8 mouse cellular contexts compared by ENCODE assay signal in the genomic region with DNA sequence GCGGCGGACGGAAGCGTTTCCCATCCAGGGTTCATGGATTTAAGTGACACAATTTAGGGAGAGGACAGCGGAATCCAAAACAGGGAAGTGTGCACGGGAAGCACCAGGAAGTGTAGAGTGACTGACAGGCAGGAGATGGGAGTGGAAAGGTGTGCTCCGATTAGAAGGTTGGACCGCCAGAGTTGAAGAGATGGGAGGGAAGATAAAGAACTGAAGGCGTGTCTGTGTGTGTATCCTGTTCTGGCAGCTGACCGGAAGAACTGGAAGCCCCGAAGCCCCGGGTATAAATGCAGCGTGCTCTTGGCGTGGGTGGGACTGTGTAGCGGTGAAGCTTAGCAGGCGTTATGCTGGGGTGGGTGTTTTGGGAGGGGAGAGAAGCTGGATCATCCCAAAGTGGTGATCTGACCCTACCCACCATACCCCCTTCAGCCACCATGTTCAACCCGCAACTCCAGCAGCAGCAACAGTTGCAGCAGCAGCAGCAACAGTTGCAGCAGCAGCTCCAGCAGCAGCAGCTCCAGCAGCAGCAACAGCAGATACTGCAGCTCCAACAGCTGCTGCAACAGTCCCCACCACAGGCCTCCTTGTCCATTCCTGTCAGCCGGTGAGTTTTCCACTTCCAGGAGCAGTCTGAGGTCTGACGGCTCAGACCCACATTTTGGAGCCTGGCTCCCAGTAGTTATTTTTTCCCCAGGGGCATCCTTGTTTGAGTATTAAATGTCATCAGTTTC. TPM values are rescaled to one million over a fixed set of nuclear protein-coding genes. Genes with fewer than 3 reads are reported as not detected.
DNase-seq lines count a peak whose midpoint lies in the region; ATAC-seq and TF ChIP-seq lines count a peak whose summit lies in the region.

No protein-coding gene starts in this region.

- no peak for TF ChIP-seq POLR2A in CH12.LX (IDR thresholded peaks at IDR 0.05; ENCODE audit: low read depth, low read length)

- peak overlapping the region; percentile 72 to 79 (median 74) for H3K4me3 ChIP-seq in CH12.LX (replicated peaks in 1 of 3; ENCODE audit: low read depth in 2 of 3, low read length in 2 of 3, poor library complexity in 1 of 3)
- H3K4me3 ChIP-seq in embryonic facial prominence, embryonic 13.5 days: peak overlapping the region; percentile 86
- H3K4me3 ChIP-seq in hindbrain, postnatal 0 days (ENCODE audit: low read length): peak overlapping the region; percentile 83
- peak overlapping the region; percentile 77 for H3K4me3 ChIP-seq in lung, embryonic 14.5 days (ENCODE audit: low read depth, low read length)

- peaks cover 24% of the 10 kb centered on the region for H3K27me3 ChIP-seq in CH12.LX (replicated peaks)
- peaks cover 9% of the 10 kb centered on the region for H3K27me3 ChIP-seq in embryonic facial prominence, embryonic 13.5 days
- H3K27me3 ChIP-seq in hindbrain, postnatal 0 days (ENCODE audit: insufficient read depth, low read length): peaks cover 5% of the 10 kb centered on the region; the same call in 1 of the 2 replicates
- peaks cover 6% of the 10 kb centered on the region for H3K27me3 ChIP-seq in lung, embryonic 14.5 days (ENCODE audit: insufficient read depth, low read length)
- no peaks in the 10 kb centered on the region for H3K27me3 ChIP-seq in splenic B cell, adult 2 months (ENCODE audit: control insufficient read depth, insufficient read depth, low read length, poor library complexity, severe bottlenecking)

- no peak for TF ChIP-seq EP300 in CH12.LX (IDR thresholded peaks at IDR 0.05; ENCODE audit: low read length)

- peak overlapping the region; percentile 30 for H3K27ac ChIP-seq in CH12.LX (ENCODE audit: insufficient read depth, low read depth)
- H3K27ac ChIP-seq in embryonic facial prominence, embryonic 13.5 days: peak overlapping the region; percentile 89
- H3K27ac ChIP-seq in hindbrain, postnatal 0 days: peak overlapping the region; percentile 88
- H3K27ac ChIP-seq in lung, embryonic 14.5 days (ENCODE audit: low read depth): peak overlapping the region; percentile 96

- peak; percentile 47 for DNase-seq in A20 (ENCODE audit: low read depth, low spot score)
- DNase-seq in CH12.LX (ENCODE audit: extremely low read depth): peak; percentile 37
- no peak for DNase-seq in hindbrain, postnatal 0 days (ENCODE audit: low spot score)
- peak; percentile 64 for DNase-seq in lung, embryonic 14.5 days
- peak; percentile 46 for DNase-seq in splenic B cell, adult 2 months (ENCODE audit: low read depth, low spot score)
- DNase-seq in layer of hippocampus, adult 11-12 months (ENCODE audit: low spot score): no peak
- no peak for DNase-seq in left cerebral cortex, postnatal 36 days (ENCODE audit: low spot score in 2 of 2)

- no peak for TF ChIP-seq RAD21 in CH12.LX (IDR thresholded peaks at IDR 0.05; ENCODE audit: low read depth, low read length)

- ATAC-seq in embryonic facial prominence, embryonic 13.5 days (ENCODE audit: insufficient number of reproducible peaks, insufficient read depth, low FRiP score, low TSS enrichment, low read depth): 0 out of 2 replicates have a peak, but pooled peaks have one; percentile 3
- ATAC-seq in hindbrain, postnatal 0 days: peak; percentile 13
- ATAC-seq in lung, embryonic 14.5 days (ENCODE audit: insufficient read depth): peak; percentile 42; the same call in 1 of the 2 replicates

- intact Hi-C loops in left cerebral cortex, postnatal 36 days (cut with DNase I): loop anchor here (5.0 kb wide), 1 partner anchor 34 kb away; the partner anchor contains the start of gene Ptges2

- dilution Hi-C loops in CH12.LX (cut with MboI; ENCODE audit: extremely low pct_ligation_motif_present, extremely low pct_unique_long_range_greater_than_20kb, low sequenced_read_pairs): no loop called here

- H3K9me3 ChIP-seq in CH12.LX (replicated peaks; ENCODE audit: low read length): no peaks in the 10 kb centered on the region
- no peaks in the 10 kb centered on the region for H3K9me3 ChIP-seq in embryonic facial prominence, embryonic 13.5 days
- no peaks in the 10 kb centered on the region for H3K9me3 ChIP-seq in hindbrain, postnatal 0 days (ENCODE audit: low read length)
- no peaks in the 10 kb centered on the region for H3K9me3 ChIP-seq in lung, embryonic 14.5 days (ENCODE audit: low read depth, low read length)

- in situ Hi-C loops in CH12.LX (cut with MboI; ENCODE audit: low pct_ligation_motif_present, low pct_unique_long_range_greater_than_20kb, low sequenced_read_pairs): no loop called here

- peak overlapping the region; percentile 41; the same call in 1 of the 2 replicates for H3K4me2 ChIP-seq in CH12.LX (ENCODE audit: insufficient read depth, low read depth, poor library complexity, severe bottlenecking)
- peak overlapping the region; percentile 77 for H3K4me2 ChIP-seq in embryonic facial prominence, embryonic 13.5 days
- peak overlapping the region; percentile 81 for H3K4me2 ChIP-seq in hindbrain, postnatal 0 days (ENCODE audit: low read depth, low read length)
- peak overlapping the region; percentile 75 for H3K4me2 ChIP-seq in lung, embryonic 14.5 days

- TF ChIP-seq CTCF in CH12.LX (conservative IDR thresholded peaks at IDR 0.05 in 1 of 2, IDR thresholded peaks at IDR 0.05 in 1 of 2; ENCODE audit: low read depth in 2 of 2, low read length in 2 of 2): no peak
- TF ChIP-seq CTCF in hindbrain, postnatal 0 days (IDR thresholded peaks at IDR 0.05; ENCODE audit: low read depth): no peak
- no peak for TF ChIP-seq CTCF in lung, embryonic 14.5 days (IDR thresholded peaks at IDR 0.05; ENCODE audit: low read depth)

- peaks cover 0 to 9% of the 10 kb centered on the region in 2 experiments; a peak in 2 of 4 replicates for H3K4me1 ChIP-seq in CH12.LX (ENCODE audit: control insufficient read depth in 1 of 2, insufficient read depth in 2 of 2)
- H3K4me1 ChIP-seq in embryonic facial prominence, embryonic 13.5 days: peaks cover 26% of the 10 kb centered on the region
- peaks cover 8% of the 10 kb centered on the region for H3K4me1 ChIP-seq in hindbrain, postnatal 0 days (ENCODE audit: insufficient read depth, low read length)
- H3K4me1 ChIP-seq in lung, embryonic 14.5 days (ENCODE audit: insufficient read depth): peaks cover 8% of the 10 kb centered on the region

- 5% methylated on average over 19 of the region's 19 CpGs for WGBS in embryonic facial prominence, embryonic 13.5 days
- 10% methylated on average over 19 of the region's 19 CpGs for WGBS in hindbrain, postnatal 0 days
- WGBS in lung, embryonic 14.5 days: 9% methylated on average over 19 of the region's 19 CpGs

- H3K9ac ChIP-seq in CH12.LX (ENCODE audit: insufficient read depth, low read depth): peak overlapping the region; percentile 74
- H3K9ac ChIP-seq in embryonic facial prominence, embryonic 13.5 days: peak overlapping the region; percentile 92
- peak overlapping the region; percentile 82 for H3K9ac ChIP-seq in hindbrain, postnatal 0 days (replicated peaks; ENCODE audit: low read length)
- peak overlapping the region; percentile 82 for H3K9ac ChIP-seq in lung, embryonic 14.5 days

- no peaks in the 10 kb centered on the region for H3K79me2 ChIP-seq in CH12.LX (replicated peaks; ENCODE audit: control insufficient read depth, extremely low read depth, insufficient read depth, poor library complexity, severe bottlenecking)

- H3K36me3 ChIP-seq in CH12.LX (replicated peaks in 1 of 2; ENCODE audit: control insufficient read depth in 1 of 2, insufficient read depth in 1 of 2, low read length in 1 of 2): peaks cover 12 to 39% of the 10 kb centered on the region in 2 experiments
- peaks cover 41% of the 10 kb centered on the region for H3K36me3 ChIP-seq in embryonic facial prominence, embryonic 13.5 days
- H3K36me3 ChIP-seq in hindbrain, postnatal 0 days (ENCODE audit: insufficient read depth, low read length): peaks cover 15% of the 10 kb centered on the region; the same call in 1 of the 2 replicates
- peaks cover 29% of the 10 kb centered on the region for H3K36me3 ChIP-seq in lung, embryonic 14.5 days (ENCODE audit: insufficient read depth)
- H3K36me3 ChIP-seq in splenic B cell, adult 2 months (ENCODE audit: control insufficient read depth, insufficient read depth, low read length, poor library complexity, severe bottlenecking): peaks cover 1% of the 10 kb centered on the region

RNA-seq across cellular contexts. Expression of gene Dnm1, which starts 10.4 kb away (rescaled TPM):
- total RNA-seq in CH12.LX (2012; rRNA removed): 0.13 and 0.25 TPM in 2 replicates
- not detected in 2 replicates for total RNA-seq in CH12.LX (2014; rRNA removed)
- 0.20 TPM in 1 of 2 replicates, not detected in the other for polyA plus RNA-seq in CH12.LX (2012; ENCODE audit: insufficient read length, low read depth)
- 31.9 and 32.4 TPM in 2 replicates for polyA plus RNA-seq in embryonic facial prominence, embryonic 13.5 days (2015; fragmentation: Nextera tagmentation; extraction: Ambion mirVana)
- total RNA-seq in hindbrain, postnatal 0 days (2014; rRNA removed): 190 and 211 TPM in 2 replicates
- 87.6 and 96.9 TPM in 2 replicates for polyA plus RNA-seq in hindbrain, postnatal 0 days (2015; fragmentation: Nextera tagmentation; extraction: Ambion mirVana)
- polyA plus RNA-seq in lung, embryonic 14.5 days (2014; fragmentation: Nextera tagmentation; extraction: Ambion mirVana): 14.9 and 17.5 TPM in 2 replicates
- 1,000 to 10,000 TPM; 1,215 to 1,406 TPM for total RNA-seq in left cerebral cortex, postnatal 36 days (2021)

RNA-seq across cellular contexts. Expression of gene Ciz1, which starts 11.4 kb away (rescaled TPM):
- 14.1 and 20.4 TPM in 2 replicates for total RNA-seq in CH12.LX (2012; rRNA removed)
- 8.1 and 8.2 TPM in 2 replicates for total RNA-seq in CH12.LX (2014; rRNA removed)
- polyA plus RNA-seq in CH12.LX (2012; ENCODE audit: insufficient read length, low read depth): 47.0 and 47.3 TPM in 2 replicates
- polyA plus RNA-seq in embryonic facial prominence, embryonic 13.5 days (2015; fragmentation: Nextera tagmentation; extraction: Ambion mirVana): 48.6 and 54.2 TPM in 2 replicates
- total RNA-seq in hindbrain, postnatal 0 days (2014; rRNA removed): 87.6 and 103 TPM in 2 replicates
- 33.3 and 40.3 TPM in 2 replicates for polyA plus RNA-seq in hindbrain, postnatal 0 days (2015; fragmentation: Nextera tagmentation; extraction: Ambion mirVana)
- polyA plus RNA-seq in lung, embryonic 14.5 days (2014; fragmentation: Nextera tagmentation; extraction: Ambion mirVana): 46.1 and 51.9 TPM in 2 replicates
- total RNA-seq in left cerebral cortex, postnatal 36 days (2021): 10 to 100 TPM; 60.4 to 97.8 TPM

RNA-seq across cellular contexts. Expression of gene 1110008P14Rik, which starts 18.2 kb away (rescaled TPM):
- total RNA-seq in CH12.LX (2012; rRNA removed): 32.4 and 41.2 TPM in 2 replicates
- total RNA-seq in CH12.LX (2014; rRNA removed): 20.2 and 27.8 TPM in 2 replicates
- polyA plus RNA-seq in CH12.LX (2012; ENCODE audit: insufficient read length, low read depth): 16.8 and 24.3 TPM in 2 replicates
- 44.1 and 47.8 TPM in 2 replicates for polyA plus RNA-seq in embryonic facial prominence, embryonic 13.5 days (2015; fragmentation: Nextera tagmentation; extraction: Ambion mirVana)
- total RNA-seq in hindbrain, postnatal 0 days (2014; rRNA removed): 458 and 481 TPM in 2 replicates
- 220 and 233 TPM in 2 replicates for polyA plus RNA-seq in hindbrain, postnatal 0 days (2015; fragmentation: Nextera tagmentation; extraction: Ambion mirVana)
- polyA plus RNA-seq in lung, embryonic 14.5 days (2014; fragmentation: Nextera tagmentation; extraction: Ambion mirVana): 32.4 and 33.3 TPM in 2 replicates
- 100 to 1,000 TPM; 312 to 437 TPM for total RNA-seq in left cerebral cortex, postnatal 36 days (2021)

RNA-seq across cellular contexts. Expression of gene Lcn2, which starts 24.5 kb away (rescaled TPM):
- total RNA-seq in CH12.LX (2012; rRNA removed) (not detected in 2 replicates), CH12.LX (2014; rRNA removed) (not detected in 2 replicates)
- polyA plus RNA-seq in CH12.LX (2012; ENCODE audit: insufficient read length, low read depth): not detected in 2 replicates
- polyA plus RNA-seq in embryonic facial prominence, embryonic 13.5 days (2015; fragmentation: Nextera tagmentation; extraction: Ambion mirVana): 0.22 and 1.5 TPM in 2 replicates
- total RNA-seq in hindbrain, postnatal 0 days (2014; rRNA removed): 0.31 and 0.58 TPM in 2 replicates
- 0.80 and 0.93 TPM in 2 replicates for polyA plus RNA-seq in hindbrain, postnatal 0 days (2015; fragmentation: Nextera tagmentation; extraction: Ambion mirVana)
- 1.6 TPM in 1 of 2 replicates, not detected in the other for polyA plus RNA-seq in lung, embryonic 14.5 days (2014; fragmentation: Nextera tagmentation; extraction: Ambion mirVana)
- 1 to 10 TPM in 1 of 2 experiments, under 1 TPM in 1; 0.91 to 1.8 TPM for total RNA-seq in left cerebral cortex, postnatal 36 days (2021)

RNA-seq across cellular contexts. Expression of gene Ptges2, which starts 32.2 kb away (rescaled TPM):
- 19.6 and 21.3 TPM in 2 replicates for total RNA-seq in CH12.LX (2012; rRNA removed)
- total RNA-seq in CH12.LX (2014; rRNA removed): 14.7 and 17.1 TPM in 2 replicates
- polyA plus RNA-seq in CH12.LX (2012; ENCODE audit: insufficient read length, low read depth): 19.5 and 20.3 TPM in 2 replicates
- polyA plus RNA-seq in embryonic facial prominence, embryonic 13.5 days (2015; fragmentation: Nextera tagmentation; extraction: Ambion mirVana): 30.0 and 30.4 TPM in 2 replicates
- total RNA-seq in hindbrain, postnatal 0 days (2014; rRNA removed): 41.3 and 45.5 TPM in 2 replicates
- 55.6 and 57.0 TPM in 2 replicates for polyA plus RNA-seq in hindbrain, postnatal 0 days (2015; fragmentation: Nextera tagmentation; extraction: Ambion mirVana)
- 28.0 and 28.2 TPM in 2 replicates for polyA plus RNA-seq in lung, embryonic 14.5 days (2014; fragmentation: Nextera tagmentation; extraction: Ambion mirVana)
- 10 to 100 TPM; 40.6 to 54.8 TPM for total RNA-seq in left cerebral cortex, postnatal 36 days (2021)

Comparison
In these comparisons a context has a peak if more than half of its experiments do, and no peak if none do; other contexts are left out.
1. DNase-seq: peak in A20 (single experiment), CH12.LX (single experiment), lung, embryonic 14.5 days (single experiment) and splenic B cell, adult 2 months (single experiment); none in hindbrain, postnatal 0 days (single experiment), layer of hippocampus, adult 11-12 months (single experiment) and left cerebral cortex, postnatal 36 days (0 of 2).
2. H3K27ac ChIP-seq: peak in every context shown above with its lines; median percentile 96 in lung, embryonic 14.5 days; 89 in embryonic facial prominence, embryonic 13.5 days; 88 in hindbrain, postnatal 0 days; 30 in CH12.LX.
3. RNA of gene Dnm1, which starts 10.4 kb away (polyA plus RNA-seq): 87.6 to 96.9 TPM in hindbrain, postnatal 0 days, 31.9 to 32.4 TPM in embryonic facial prominence, embryonic 13.5 days and 14.9 to 17.5 TPM in lung, embryonic 14.5 days; 0.20 TPM in CH12.LX; every median in the first group is over 10 times any median in the second.
4. Peak in every context shown above with its lines, with median percentiles within 50 percentile points of each other: H3K4me2 ChIP-seq, H3K4me3 ChIP-seq, H3K9ac ChIP-seq and ATAC-seq.